Mouse (Mus musculus) limb, embryonic 11.5 days (tissue): ENCODE results near the gene Shc3. TPM values are rescaled to one million over a fixed set of nuclear protein-coding genes. Genes with fewer than 3 reads are reported as not detected.

Experiments
- ATAC-seq: fragments of 200-750 bp; cut with Nextera tagmentation; 2 replicates; pipeline ENCODE4 v1.8.0; 2017; ENCODE audit warnings: low read depth; ENCODE audit not compliant: insufficient number of reproducible peaks, low FRiP score, low TSS enrichment
- DNase-seq: peaks from one replicate; pipeline ENCODE4 v3.0.0-alpha.2; 2015; ENCODE audit warnings: low spot score
- H3K27ac ChIP-seq: fragments of 300-500 bp; sonication (generic); replicated peaks from 2 replicates; pipeline ENCODE4 v1.5.1; 2014; ENCODE audit warnings: low read depth, mild to moderate bottlenecking, low read length
- H3K27me3 ChIP-seq: fragments of 300-500 bp; sonication (generic); 2 replicates; pipeline ENCODE4 v1.6.1; 2014; ENCODE audit warnings: mild to moderate bottlenecking, low read length, mixed read lengths; ENCODE audit not compliant: control insufficient read depth, insufficient read depth
- H3K36me3 ChIP-seq: fragments of 300-500 bp; sonication (generic); 2 replicates; pipeline ENCODE4 v1.6.1; 2014; ENCODE audit warnings: mild to moderate bottlenecking, low read length, moderate library complexity, mixed read lengths; ENCODE audit not compliant: control insufficient read depth, insufficient read depth
- H3K4me1 ChIP-seq: fragments of 300-500 bp; sonication (generic); 2 replicates; pipeline ENCODE4 v1.6.1; 2014; ENCODE audit warnings: low read length, mixed read lengths; ENCODE audit not compliant: control insufficient read depth, insufficient read depth
- H3K4me2 ChIP-seq: fragments of 300-500 bp; sonication (generic); 2 replicates; pipeline ENCODE4 v1.6.1; 2014; ENCODE audit warnings: low read depth, mild to moderate bottlenecking, moderate library complexity; ENCODE audit not compliant: severe bottlenecking
- H3K4me3 ChIP-seq: fragments of 300-500 bp; sonication (generic); 2 replicates; pipeline ENCODE4 v1.5.1; 2014; ENCODE audit warnings: low read depth, low read length
- H3K9ac ChIP-seq: fragments of 300-500 bp; sonication (generic); 2 replicates; pipeline ENCODE4 v1.6.1; 2014; ENCODE audit warnings: mild to moderate bottlenecking, low read length
- H3K9me3 ChIP-seq: fragments of 300-500 bp; sonication (generic); 2 replicates; pipeline ENCODE4 v1.6.1; 2016; ENCODE audit warnings: low read length; ENCODE audit not compliant: control insufficient read depth
- WGBS: fragments of 180-500 bp; shearing (Covaris S2); extraction: QIAGEN DNeasy Blood & Tissue Kit; methylation state at CpG from one replicate; pipeline ENCODE4 v1.1.7; 2014; 5-methylcytosine and 5-hydroxymethylcytosine counted together
- polyA plus RNA-seq: library from polyadenylated mRNA; unstranded; fragments of >200 nt; fragmentation: Nextera tagmentation; extraction: Ambion mirVana; gene quantifications from 2 replicates; pipeline ENCODE4 v1.2.1, GENCODE M21; 2014

The Shc3 gene
- polyA plus RNA-seq, 1 experiment from 2014 or later: 0.32 TPM

DNA sequence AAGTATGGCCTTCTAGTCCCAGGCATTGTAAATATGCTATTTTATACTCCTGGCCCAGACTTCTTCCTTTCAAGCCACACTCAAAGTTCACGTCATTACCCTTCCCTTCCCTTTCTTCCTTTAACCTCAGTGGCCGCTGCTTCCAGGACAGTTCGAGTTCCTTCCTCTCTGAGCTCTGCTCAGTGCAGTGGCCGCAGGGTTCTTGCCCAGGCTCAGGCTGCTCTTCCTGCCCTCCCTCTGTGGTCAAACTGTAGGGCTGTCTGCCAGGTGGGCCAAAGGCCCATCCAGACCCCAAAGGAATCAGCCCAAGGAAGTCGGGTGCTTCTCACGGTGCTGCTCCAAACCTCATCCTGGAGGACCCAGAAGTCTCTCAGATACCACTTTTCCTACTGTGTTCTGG is 151.4 kb downstream of the Shc3 start:
- 71% methylated on average over 6 of the region's 6 CpGs for WGBS
- no peak overlapping the region for H3K4me2 ChIP-seq
- DNase-seq (no peak), ATAC-seq (no peak)
- peaks cover 13% of the 10 kb centered on the region; the same call in 1 of the 2 replicates for H3K9me3 ChIP-seq
- H3K27me3 ChIP-seq: 0 out of 2 replicates have a peak, but pooled peaks cover 2% of the 10 kb centered on the region
- peaks cover 39% of the 10 kb centered on the region for H3K36me3 ChIP-seq
- peaks cover 17% of the 10 kb centered on the region for H3K4me1 ChIP-seq
- no peak overlapping the region for H3K4me3 ChIP-seq
- peak overlapping the region; percentile 45; the same call in 1 of the 2 replicates for H3K9ac ChIP-seq
- H3K27ac ChIP-seq: peak overlapping the region; percentile 81

DNA sequence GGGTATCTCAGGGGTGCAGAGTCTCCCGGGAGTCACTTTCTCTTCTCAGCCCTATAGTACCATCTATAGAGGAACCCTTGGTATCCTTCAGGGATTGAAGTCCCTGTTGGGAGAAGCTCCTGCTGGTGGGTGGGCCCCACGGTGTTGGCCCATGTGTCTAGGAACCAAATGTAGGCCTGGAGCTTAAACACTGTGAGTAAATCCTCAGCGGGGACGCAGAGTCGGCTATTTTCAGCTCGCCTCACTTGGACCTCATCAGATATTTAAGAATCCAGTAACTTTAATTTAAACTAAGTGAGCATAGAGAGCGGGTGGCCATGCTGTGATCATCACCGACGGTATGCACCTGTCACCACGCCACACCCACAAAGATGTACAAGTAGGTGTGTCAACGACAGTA is 152.5 kb downstream of the Shc3 start:
- Histone ChIP-seq H3K27ac (no peak overlapping the region), H3K9me3 (peaks cover 13% of the 10 kb centered on the region; the same call in 1 of the 2 replicates), H3K36me3 (peaks cover 39% of the 10 kb centered on the region), H3K4me3 (no peak overlapping the region), H3K4me1 (peaks cover 22% of the 10 kb centered on the region), H3K9ac (no peak overlapping the region), H3K4me2 (no peak overlapping the region), H3K27me3 (0 out of 2 replicates have a peak, but pooled peaks cover 2% of the 10 kb centered on the region)
- DNase-seq (no peak), ATAC-seq (no peak)
- 92% methylated on average over 11 of the region's 11 CpGs for WGBS

DNA sequence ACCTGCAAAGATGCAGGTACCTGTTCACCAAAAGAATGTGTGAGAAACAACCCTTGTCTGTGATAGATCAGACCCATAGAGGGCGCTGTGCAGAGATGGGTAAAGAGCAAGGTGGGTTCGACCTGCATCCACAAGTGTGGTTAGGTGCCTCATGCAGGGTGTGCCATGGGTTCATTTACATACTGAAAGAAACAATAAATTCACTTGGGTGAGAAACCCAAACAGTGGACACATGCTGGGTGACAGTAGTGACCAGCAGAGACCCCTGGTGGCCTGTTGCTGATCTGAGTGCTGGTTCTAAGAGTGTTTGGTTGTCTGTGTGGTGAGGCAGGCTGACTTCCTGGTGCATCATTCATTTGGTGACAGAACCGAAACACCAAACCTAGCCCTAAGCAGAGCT is 155.8 kb downstream of the Shc3 start:
- DNase-seq: no peak
- Histone ChIP-seq H3K4me1 (peaks cover 34% of the 10 kb centered on the region), H3K4me3 (no peak overlapping the region), H3K4me2 (no peak overlapping the region), H3K27ac (no peak overlapping the region), H3K9ac (no peak overlapping the region), H3K36me3 (peaks cover 20% of the 10 kb centered on the region), H3K27me3 (no peaks in the 10 kb centered on the region), H3K9me3 (peaks cover 13% of the 10 kb centered on the region; the same call in 1 of the 2 replicates)
- WGBS: 60% methylated on average over 3 of the region's 3 CpGs
- ATAC-seq: no peak

DNA sequence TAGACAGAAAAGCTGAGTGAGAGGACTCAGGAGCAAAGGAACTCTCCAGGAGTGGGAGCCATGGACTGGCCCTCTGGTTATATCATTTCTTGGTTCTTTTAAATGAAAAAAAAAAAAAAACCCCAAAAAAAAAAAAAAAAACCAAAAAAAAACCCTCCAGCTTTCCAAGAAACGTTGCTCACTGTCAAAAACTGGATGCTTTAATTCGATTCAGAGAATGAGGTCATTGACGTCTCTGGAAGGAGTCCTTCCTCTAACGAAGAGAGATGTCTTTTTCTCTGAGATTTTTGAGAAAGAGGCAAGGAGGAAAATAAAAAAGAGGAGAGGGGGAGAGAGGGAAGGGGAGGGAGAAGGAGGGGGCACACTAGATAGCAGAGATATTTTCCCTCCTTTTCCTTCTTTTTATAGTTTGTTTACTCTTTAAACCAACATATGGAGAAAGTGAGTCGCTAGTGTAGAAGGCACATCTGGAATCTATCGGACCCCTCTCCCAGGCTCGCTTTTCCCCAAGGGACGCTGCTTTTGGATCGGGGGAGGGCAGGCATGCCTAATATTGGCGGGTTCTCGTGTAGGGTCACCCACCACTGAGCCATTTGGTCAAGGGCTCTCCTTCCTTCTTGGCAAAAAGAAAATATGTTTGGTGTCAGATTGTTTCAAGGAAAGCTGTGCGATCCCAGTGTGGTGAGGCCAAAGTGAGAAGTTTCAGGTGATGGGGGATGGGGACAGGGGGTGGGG is 157.4 kb downstream of the Shc3 start:
- H3K4me2 ChIP-seq: peak overlapping the region; percentile 63
- H3K9me3 ChIP-seq: peaks cover 13% of the 10 kb centered on the region; the same call in 1 of the 2 replicates
- peaks cover 17% of the 10 kb centered on the region for H3K36me3 ChIP-seq
- no peak; the same call in 1 of the 2 replicates for ATAC-seq
- 8% methylated on average over 12 of the region's 12 CpGs for WGBS
- peak overlapping the region; percentile 77 for H3K27ac ChIP-seq
- peak overlapping the region; percentile 77 for H3K4me3 ChIP-seq
- no peaks in the 10 kb centered on the region for H3K27me3 ChIP-seq
- peak overlapping the region; percentile 59 for H3K9ac ChIP-seq
- DNase-seq: peak; percentile 71
- H3K4me1 ChIP-seq: peaks cover 38% of the 10 kb centered on the region

DNA sequence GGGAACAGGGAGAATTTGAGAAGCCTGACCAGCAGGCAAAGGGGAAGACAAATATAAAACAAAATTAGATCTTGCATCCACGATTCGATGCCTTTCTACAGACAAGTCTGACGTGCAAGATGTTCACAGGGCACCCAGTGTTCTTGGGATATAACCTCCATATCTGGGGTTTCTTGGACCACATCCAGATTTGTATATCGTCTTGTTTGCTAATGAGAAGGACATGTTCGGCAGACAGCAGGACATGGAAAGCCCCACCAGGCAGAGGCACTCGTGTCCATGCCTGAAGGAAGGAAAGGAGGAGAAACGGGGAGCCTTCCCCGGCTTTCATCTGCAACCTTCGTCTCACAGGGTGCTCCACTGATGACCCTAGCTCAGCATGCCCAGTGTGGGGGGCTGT is 158.0 kb downstream of the Shc3 start:
- Histone ChIP-seq H3K4me2 (peak overlapping the region; percentile 63), H3K27me3 (no peaks in the 10 kb centered on the region), H3K27ac (peak overlapping the region; percentile 77), H3K4me3 (peak overlapping the region; percentile 77), H3K36me3 (peaks cover 17% of the 10 kb centered on the region), H3K9ac (peak overlapping the region; percentile 59), H3K4me1 (peaks cover 36% of the 10 kb centered on the region), H3K9me3 (peaks cover 13% of the 10 kb centered on the region; the same call in 1 of the 2 replicates)
- ATAC-seq (no peak), DNase-seq (no peak)
- 25% methylated on average over 9 of the region's 9 CpGs for WGBS

DNA sequence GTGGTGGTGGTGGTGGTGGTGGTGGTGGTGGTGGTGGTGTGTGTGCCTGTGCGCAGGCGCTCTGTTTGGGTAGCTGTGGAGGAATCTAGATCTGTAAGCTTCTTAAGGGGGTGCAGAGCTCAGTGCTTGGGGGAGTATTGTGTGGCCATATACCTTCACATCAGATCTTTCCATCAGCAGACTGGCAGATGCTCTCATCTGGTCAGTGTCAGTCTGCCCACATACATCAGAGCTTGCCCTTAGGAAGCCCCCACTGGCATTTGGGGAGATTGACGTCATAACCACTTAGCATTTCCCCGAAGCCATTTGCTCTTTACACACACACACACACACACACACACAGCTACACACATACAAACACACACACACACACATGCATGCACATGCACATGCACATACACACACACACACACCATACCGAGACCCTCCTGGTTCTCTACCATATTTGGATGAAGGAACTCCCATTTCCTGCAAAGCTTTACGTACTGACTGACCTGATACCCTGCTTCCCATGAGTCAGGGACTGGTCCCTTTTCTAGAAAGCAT is 159.2 kb downstream of the Shc3 start:
- Histone ChIP-seq H3K4me3 (peak overlapping the region; percentile 77), H3K4me1 (peaks cover 36% of the 10 kb centered on the region), H3K9me3 (peaks cover 8% of the 10 kb centered on the region; the same call in 1 of the 2 replicates), H3K27ac (peak overlapping the region; percentile 42; the same call in 1 of the 2 replicates), H3K9ac (peak overlapping the region; percentile 59; the same call in 1 of the 2 replicates), H3K36me3 (peaks cover 10% of the 10 kb centered on the region), H3K27me3 (no peaks in the 10 kb centered on the region), H3K4me2 (peak overlapping the region; percentile 63)
- ATAC-seq (no peak), DNase-seq (no peak)
- 52% methylated on average over 6 of the region's 6 CpGs for WGBS

DNA sequence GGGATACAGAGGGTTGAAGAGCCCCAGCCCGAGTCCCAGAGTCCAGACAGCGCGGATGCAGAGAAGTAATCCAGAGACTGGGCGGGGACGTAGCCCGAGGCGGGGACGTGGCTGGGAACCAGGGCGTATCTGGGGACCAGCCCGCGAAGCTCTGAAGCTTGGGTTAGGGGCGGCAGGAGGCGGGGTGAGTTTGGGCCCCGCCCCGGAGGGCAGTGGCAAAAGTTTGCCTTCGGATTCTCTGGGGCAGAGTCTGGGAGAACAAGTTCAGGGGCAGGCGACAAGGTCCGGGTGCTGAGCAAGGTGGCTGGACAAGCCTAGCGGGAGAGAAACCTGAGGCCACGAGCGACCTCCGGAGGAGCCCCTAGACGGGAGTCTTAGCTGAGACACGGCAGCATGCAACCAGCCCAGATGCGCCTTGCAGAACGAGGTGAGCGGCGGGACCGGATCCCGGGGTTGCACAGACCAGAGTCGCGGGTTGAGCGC is 160.7 kb downstream of the Shc3 start, which contains the start of gene S1pr3:
S1pr3 (plus strand) TSS at position 121 of the 483 bp plus-strand sequence.
- Histone ChIP-seq H3K4me1 (peaks cover 36% of the 10 kb centered on the region), H3K27me3 (no peaks in the 10 kb centered on the region), H3K9me3 (no peaks in the 10 kb centered on the region), H3K4me2 (peak within 1 kb of the TSS; percentile 63), H3K27ac (peak within 1 kb of the TSS; percentile 79), H3K36me3 (no peaks in the 10 kb centered on the region), H3K9ac (peak within 1 kb of the TSS; percentile 86), H3K4me3 (peak within 1 kb of the TSS; percentile 77)
- DNase-seq (peak; percentile 92), ATAC-seq (peak; percentile 83)
- under 1% methylated on average over 33 of the region's 33 CpGs for WGBS

DNA sequence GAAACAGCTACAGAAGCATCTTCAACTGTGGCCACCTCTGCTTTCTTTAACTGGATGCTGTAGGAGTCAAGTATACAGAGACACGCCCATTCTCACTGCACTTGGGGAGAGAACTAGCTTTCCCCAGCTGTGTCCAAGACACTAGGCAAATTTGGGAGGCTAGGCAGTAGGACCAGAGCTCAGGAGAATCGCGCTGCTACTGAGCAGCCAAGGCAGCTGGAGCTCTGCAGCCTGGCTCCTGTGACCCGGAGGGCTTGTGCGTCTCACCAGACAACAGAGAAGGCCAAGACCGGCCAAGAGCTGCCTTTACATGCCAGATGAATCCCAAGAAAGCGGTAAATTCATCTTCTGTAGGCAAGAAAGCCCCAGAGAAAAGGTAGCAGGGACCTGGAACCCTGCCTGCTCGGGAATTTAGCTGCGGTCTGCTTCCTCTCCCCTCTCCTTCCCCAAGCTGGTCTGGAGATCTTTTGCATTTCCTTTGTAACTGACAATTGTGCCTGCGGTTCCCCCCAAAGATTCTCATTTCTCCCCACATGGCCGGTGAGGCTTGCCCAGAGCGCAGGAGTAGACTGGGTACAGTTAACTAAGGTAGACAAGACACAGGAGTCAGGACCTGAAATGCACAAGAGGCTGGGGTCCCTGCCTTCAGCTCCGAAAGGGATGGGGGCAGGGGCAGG is 161.5 kb downstream of the Shc3 start:
- no peaks in the 10 kb centered on the region for H3K36me3 ChIP-seq
- H3K4me3 ChIP-seq: peak overlapping the region; percentile 77
- peaks cover 32% of the 10 kb centered on the region for H3K4me1 ChIP-seq
- no peaks in the 10 kb centered on the region for H3K27me3 ChIP-seq
- no peaks in the 10 kb centered on the region for H3K9me3 ChIP-seq
- H3K27ac ChIP-seq: 0 out of 2 replicates have a peak overlapping the region, but pooled peaks have one; percentile 15
- ATAC-seq (no peak), DNase-seq (no peak)
- H3K9ac ChIP-seq: peak overlapping the region; percentile 86
- H3K4me2 ChIP-seq: peak overlapping the region; percentile 63; the same call in 1 of the 2 replicates
- WGBS: 22% methylated on average over 13 of the region's 13 CpGs
